Mouse (Mus musculus): ENCODE results near the gene Slc16a11.

The Slc16a11 gene

GRCm38 (mm10) chr11:70250150-70250549 is 37.6 kb downstream of the Slc16a11 start:
- no peak for DNase-seq (ENCODE audit: extremely low spot score, low spot score)

- no peak for DNase-seq (ENCODE audit: extremely low spot score, low spot score)
Measured at GRCm38 (mm10) chr11:70251853-70252252, 39.3 kb downstream of the Slc16a11 start.

GRCm38 (mm10) chr11:70254337-70254736 is 41.8 kb downstream of the Slc16a11 start:
- peak; percentile 26 for DNase-seq (ENCODE audit: extremely low spot score, low spot score)

- DNase-seq (ENCODE audit: extremely low spot score, low spot score): peak; percentile 62
Measured at GRCm38 (mm10) chr11:70254931-70255531, 42.5 kb downstream of the Slc16a11 start, which contains the start of gene Alox12. TSS of gene Alox12 (minus strand) at chr11:70255353.

- DNase-seq (ENCODE audit: extremely low spot score, low spot score): no peak
Measured at GRCm38 (mm10) chr11:70259035-70259434, 46.5 kb downstream of the Slc16a11 start.

GRCm38 (mm10) chr11:70265252-70265651 is 52.7 kb downstream of the Slc16a11 start:
- no peak for DNase-seq (ENCODE audit: extremely low spot score, low spot score)

GRCm38 (mm10) chr11:70265819-70266218 is 53.3 kb downstream of the Slc16a11 start:
- DNase-seq (ENCODE audit: extremely low spot score, low spot score): no peak
